Mouse (Mus musculus): Measurements from ENCODE around the gene Kdm4d. TPM values are rescaled to one million over a fixed set of nuclear protein-coding genes. Genes with fewer than 3 reads are reported as not detected.
"Not testable (repeated sequence)": the region's sequence is repeated elsewhere in the genome, so short reads cannot be mapped to it uniquely, and the experiment has no call there.

Gene Kdm4d
- polyA plus RNA-seq, 1 experiment: not detected

GRCm38 (mm10) chr9:14512633-14513445 is 12.6 kb upstream of the Kdm4d start:
- Histone ChIP-seq H3K36me3 (ENCODE audit: control insufficient read depth, insufficient read depth) (peaks cover 19% of the 10 kb centered on the region), H3K4me2 (ENCODE audit: low read depth) (no peak overlapping the region), H3ac (ENCODE audit: control insufficient read depth, insufficient read length) (no peak overlapping the region), H3K4me3 (no peak overlapping the region), H3K27me3 (ENCODE audit: control insufficient read depth, insufficient read depth, insufficient read length) (no peaks in the 10 kb centered on the region), H3K79me2 (ENCODE audit: control insufficient read depth, insufficient read depth) (no peaks in the 10 kb centered on the region)
- TF ChIP-seq REST (IDR thresholded peaks at IDR 0.05; ENCODE audit: insufficient read depth, insufficient read length): no peak
- no peak for TF ChIP-seq TCF3 (IDR thresholded peaks at IDR 0.05; ENCODE audit: insufficient read length, low read depth)
- no peak for TF ChIP-seq POLR2A (IDR thresholded peaks at IDR 0.05; ENCODE audit: insufficient read length, low read depth)
- no peak for TF ChIP-seq USF1 (IDR thresholded peaks at IDR 0.05; ENCODE audit: low read depth)
- no peak for TF ChIP-seq SRF (IDR thresholded peaks at IDR 0.05; ENCODE audit: control insufficient read depth, insufficient read length, low read depth)
- no peak for TF ChIP-seq TCF12 (IDR thresholded peaks at IDR 0.05; ENCODE audit: insufficient read depth, poor library complexity, severe bottlenecking)
- no peak for TF ChIP-seq POLR2AphosphoS2 (IDR thresholded peaks at IDR 0.05; ENCODE audit: insufficient read length, low read depth)
- no peak for TF ChIP-seq MYOD1 (IDR thresholded peaks at IDR 0.05; ENCODE audit: control insufficient read depth in 1 of 3, insufficient read length in 2 of 3, low read depth in 2 of 3)
- no peak for TF ChIP-seq E2F4 (IDR thresholded peaks at IDR 0.05; ENCODE audit: insufficient read depth)
- no peak for TF ChIP-seq MAX (IDR thresholded peaks at IDR 0.05; ENCODE audit: low read depth)
- TF ChIP-seq CEBPB (IDR thresholded peaks at IDR 0.05; ENCODE audit: insufficient read depth, poor library complexity, severe bottlenecking): no peak
- TF ChIP-seq MYOG (IDR thresholded peaks at IDR 0.05; ENCODE audit: control insufficient read depth in 1 of 3, insufficient read depth in 1 of 3, insufficient read length in 2 of 3, low read depth in 2 of 3): no peak

DNA sequence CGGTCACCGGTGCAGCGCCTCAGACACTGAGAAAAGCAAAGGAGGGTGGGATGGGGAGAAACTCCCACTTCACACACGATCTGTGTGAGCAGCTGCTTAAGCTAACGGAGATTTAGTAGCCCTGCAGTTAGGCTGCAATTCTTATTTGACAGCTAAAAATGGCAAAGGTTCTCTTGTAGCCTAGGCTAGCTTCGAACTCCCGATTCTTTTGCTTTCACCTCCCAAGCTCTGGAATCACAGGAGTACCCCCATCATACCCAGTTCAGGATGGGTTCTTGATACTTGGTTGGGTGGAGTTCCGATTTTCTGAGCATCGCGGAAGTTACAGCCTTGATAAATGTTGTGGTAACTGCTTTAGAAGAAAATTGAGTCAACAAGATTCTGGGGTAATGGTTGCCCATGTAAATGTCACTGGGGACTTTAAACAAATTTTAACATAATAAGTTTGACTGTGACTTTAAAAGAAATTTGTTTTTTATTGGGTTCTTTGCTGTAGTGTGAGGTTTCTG is 688 bp upstream of the Kdm4d start:
- TF ChIP-seq REST (IDR thresholded peaks at IDR 0.05; ENCODE audit: insufficient read depth, insufficient read length) (no peak), MAX (IDR thresholded peaks at IDR 0.05; ENCODE audit: low read depth) (no peak), MYOD1 (IDR thresholded peaks at IDR 0.05; ENCODE audit: control insufficient read depth in 1 of 3, insufficient read length in 2 of 3, low read depth in 2 of 3) (no peak), E2F4 (IDR thresholded peaks at IDR 0.05; ENCODE audit: insufficient read depth) (no peak), POLR2A (IDR thresholded peaks at IDR 0.05; ENCODE audit: insufficient read length, low read depth) (no peak), TCF3 (IDR thresholded peaks at IDR 0.05; ENCODE audit: insufficient read length, low read depth) (no peak), TCF12 (IDR thresholded peaks at IDR 0.05; ENCODE audit: insufficient read depth, poor library complexity, severe bottlenecking) (no peak), CEBPB (IDR thresholded peaks at IDR 0.05; ENCODE audit: insufficient read depth, poor library complexity, severe bottlenecking) (no peak), SRF (IDR thresholded peaks at IDR 0.05; ENCODE audit: control insufficient read depth, insufficient read length, low read depth) (no peak), MYOG (IDR thresholded peaks at IDR 0.05; ENCODE audit: control insufficient read depth in 1 of 3, insufficient read depth in 1 of 3, insufficient read length in 2 of 3, low read depth in 2 of 3) (no peak), POLR2AphosphoS2 (IDR thresholded peaks at IDR 0.05; ENCODE audit: insufficient read length, low read depth) (no peak), USF1 (IDR thresholded peaks at IDR 0.05; ENCODE audit: low read depth) (no peak)
- H3K27me3 ChIP-seq (ENCODE audit: control insufficient read depth, insufficient read depth, insufficient read length): no peaks in the 10 kb centered on the region
- H3ac ChIP-seq (ENCODE audit: control insufficient read depth, insufficient read length): peak overlapping the region; percentile 84
- peak overlapping the region; percentile 84 for H3K4me2 ChIP-seq (ENCODE audit: low read depth)
- peaks cover 37% of the 10 kb centered on the region for H3K36me3 ChIP-seq (ENCODE audit: control insufficient read depth, insufficient read depth)
- H3K4me3 ChIP-seq: peak overlapping the region; percentile 81
- H3K79me2 ChIP-seq (ENCODE audit: control insufficient read depth, insufficient read depth): peaks cover 16% of the 10 kb centered on the region

DNA sequence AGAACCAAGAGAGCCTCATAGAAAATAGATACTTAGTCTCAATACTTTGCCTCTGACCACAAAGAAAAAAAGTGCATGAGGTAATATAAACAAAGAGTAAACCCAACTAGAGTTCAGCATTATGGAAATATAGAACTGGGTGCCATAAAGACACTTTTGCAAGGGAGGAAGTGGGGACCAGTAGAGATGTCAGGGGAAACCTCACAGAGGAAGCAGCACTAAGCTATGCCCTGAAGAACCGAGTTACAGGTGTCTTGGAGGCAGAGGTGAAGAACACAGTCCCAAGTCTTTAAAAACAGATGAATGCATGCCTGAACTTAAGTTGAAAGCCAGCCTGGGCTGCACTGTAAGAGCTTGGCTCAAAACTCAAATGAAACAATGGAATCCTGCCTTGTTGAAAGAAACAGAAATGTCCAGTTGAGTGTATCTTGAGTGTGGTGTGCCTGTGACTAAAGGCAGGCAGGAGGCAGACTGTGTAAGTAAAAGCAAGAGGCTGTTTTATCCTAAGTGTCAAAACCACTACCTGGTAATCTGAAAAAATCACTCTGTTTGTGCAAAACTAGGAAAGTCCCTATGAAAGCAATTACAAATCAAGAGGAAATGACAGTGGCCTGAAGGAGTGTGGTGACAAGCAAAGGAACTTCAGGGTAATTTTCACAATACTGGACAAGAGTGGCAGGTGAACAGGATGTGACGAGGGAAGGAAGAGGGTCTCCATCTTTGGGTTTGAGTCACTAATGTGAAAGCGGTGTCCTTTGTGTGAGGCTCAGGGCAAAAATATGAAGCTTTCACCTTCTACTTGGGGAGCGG is 1.2 kb downstream of the Kdm4d start:
- TF ChIP-seq REST (IDR thresholded peaks at IDR 0.05; ENCODE audit: insufficient read depth, insufficient read length) (no peak), POLR2A (IDR thresholded peaks at IDR 0.05; ENCODE audit: insufficient read length, low read depth) (no peak), MYOD1 (IDR thresholded peaks at IDR 0.05; ENCODE audit: control insufficient read depth in 1 of 3, insufficient read length in 2 of 3, low read depth in 2 of 3) (no peak), CEBPB (IDR thresholded peaks at IDR 0.05; ENCODE audit: insufficient read depth, poor library complexity, severe bottlenecking) (no peak), E2F4 (IDR thresholded peaks at IDR 0.05; ENCODE audit: insufficient read depth) (no peak), MAX (IDR thresholded peaks at IDR 0.05; ENCODE audit: low read depth) (no peak), TCF12 (IDR thresholded peaks at IDR 0.05; ENCODE audit: insufficient read depth, poor library complexity, severe bottlenecking) (no peak), SRF (IDR thresholded peaks at IDR 0.05; ENCODE audit: control insufficient read depth, insufficient read length, low read depth) (no peak), USF1 (IDR thresholded peaks at IDR 0.05; ENCODE audit: low read depth) (no peak), TCF3 (IDR thresholded peaks at IDR 0.05; ENCODE audit: insufficient read length, low read depth) (no peak), POLR2AphosphoS2 (IDR thresholded peaks at IDR 0.05; ENCODE audit: insufficient read length, low read depth) (no peak), MYOG (IDR thresholded peaks at IDR 0.05; ENCODE audit: control insufficient read depth in 1 of 3, insufficient read depth in 1 of 3, insufficient read length in 2 of 3, low read depth in 2 of 3) (no peak)
- Histone ChIP-seq H3K4me2 (ENCODE audit: low read depth) (peak overlapping the region; percentile 76), H3K4me3 (peak overlapping the region; percentile 81), H3K36me3 (ENCODE audit: control insufficient read depth, insufficient read depth) (peaks cover 19% of the 10 kb centered on the region), H3ac (ENCODE audit: control insufficient read depth, insufficient read length) (no peak overlapping the region), H3K27me3 (ENCODE audit: control insufficient read depth, insufficient read depth, insufficient read length) (no peaks in the 10 kb centered on the region), H3K79me2 (ENCODE audit: control insufficient read depth, insufficient read depth) (peaks cover 16% of the 10 kb centered on the region)

GRCm38 (mm10) chr9:14463668-14464067 is 36.6 kb downstream of the Kdm4d start:
- H3K27me3 ChIP-seq (ENCODE audit: control insufficient read depth, insufficient read depth, insufficient read length); H3ac ChIP-seq (ENCODE audit: control insufficient read depth, insufficient read length); H3K36me3 ChIP-seq (ENCODE audit: control insufficient read depth, insufficient read depth); H3K79me2 ChIP-seq (ENCODE audit: control insufficient read depth, insufficient read depth); H3K4me3 ChIP-seq; H3K4me2 ChIP-seq (ENCODE audit: low read depth): not testable (repeated sequence)

DNA sequence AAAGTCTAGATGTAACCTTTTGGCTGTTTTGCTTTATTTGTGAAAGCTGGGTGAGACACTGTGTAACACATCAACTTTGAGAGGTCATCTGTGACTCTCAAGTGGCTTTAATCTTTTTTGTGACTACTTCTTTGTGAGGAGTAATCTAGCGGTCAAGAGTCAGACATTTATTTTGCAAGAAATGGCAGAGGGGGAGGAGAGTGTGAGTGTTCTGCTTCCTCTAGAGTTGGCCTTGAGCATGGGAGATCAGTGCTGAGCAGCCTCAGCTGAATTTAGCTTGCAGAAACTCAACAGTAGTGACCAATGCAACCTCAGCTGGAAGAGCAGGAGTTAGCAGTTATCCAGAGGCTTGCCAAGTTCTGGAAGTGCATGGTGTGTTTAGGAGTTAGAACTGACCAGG is 37.7 kb downstream of the Kdm4d start:
- H3K4me2 ChIP-seq (ENCODE audit: low read depth); H3K27me3 ChIP-seq (ENCODE audit: control insufficient read depth, insufficient read depth, insufficient read length); H3K36me3 ChIP-seq (ENCODE audit: control insufficient read depth, insufficient read depth); H3K4me3 ChIP-seq; H3ac ChIP-seq (ENCODE audit: control insufficient read depth, insufficient read length); H3K79me2 ChIP-seq (ENCODE audit: control insufficient read depth, insufficient read depth): not testable (repeated sequence)

All from myocyte (in vitro differentiated cells).